Mouse (Mus musculus): ENCODE measurements around the gene Dnajb3.
"Not testable (repeated sequence)": the region's sequence is repeated elsewhere in the genome, so short reads cannot be mapped to it uniquely, and the experiment has no call there.

Dnajb3 gene

GRCm38 (mm10) chr1:88215466-88216380 lies 10.1 kb upstream of the Dnajb3 start:
- no peak for DNase-seq (ENCODE audit: low read depth, low spot score)

- DNase-seq (ENCODE audit: low read depth, low spot score), result no peak
These were observed 8.9 kb upstream of the Dnajb3 start for GRCm38 (mm10) chr1:88214462-88214952.

DNA sequence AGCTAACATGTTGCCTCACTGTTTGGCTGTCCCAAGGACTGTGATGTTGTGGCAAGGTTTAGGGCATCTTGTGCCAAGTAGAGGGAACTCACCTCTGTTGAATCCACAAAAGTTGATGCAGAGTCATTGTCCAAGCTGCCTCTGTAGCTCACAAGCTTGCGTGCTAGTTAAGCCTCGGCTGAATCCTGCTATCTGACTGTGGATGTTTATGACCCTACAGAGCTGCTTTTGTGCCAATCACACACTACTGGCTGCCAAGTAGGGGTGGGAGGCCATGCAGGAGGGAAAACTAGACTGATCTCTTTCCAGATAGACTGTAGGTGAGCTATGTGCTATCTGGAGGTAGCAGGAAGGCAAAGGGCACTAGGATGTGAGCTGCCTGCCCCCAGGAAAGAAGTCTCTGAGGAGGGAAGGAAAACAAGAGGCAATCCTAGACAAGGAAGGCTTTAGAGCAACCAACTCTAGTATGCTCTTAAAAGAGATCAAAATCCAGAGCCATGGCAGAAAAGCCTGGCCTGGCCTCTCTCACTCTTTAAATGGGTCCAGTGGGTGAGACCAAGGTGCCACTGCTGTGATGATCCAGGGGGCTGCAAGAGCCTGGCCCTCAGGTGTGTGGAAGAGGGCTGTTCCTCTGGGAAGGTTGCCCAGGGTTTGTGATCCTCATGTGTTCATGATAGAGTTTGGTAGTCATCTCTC lies 8.3 kb upstream of the Dnajb3 start:
- DNase-seq (ENCODE audit: low read depth, low spot score), result no peak

- DNase-seq (ENCODE audit: low read depth, low spot score), result no peak
These were observed 7.5 kb upstream of the Dnajb3 start for GRCm38 (mm10) chr1:88213061-88213460.

- no peak for DNase-seq (ENCODE audit: low read depth, low spot score)
These were observed 6.9 kb upstream of the Dnajb3 start for GRCm38 (mm10) chr1:88212341-88213045.

DNA sequence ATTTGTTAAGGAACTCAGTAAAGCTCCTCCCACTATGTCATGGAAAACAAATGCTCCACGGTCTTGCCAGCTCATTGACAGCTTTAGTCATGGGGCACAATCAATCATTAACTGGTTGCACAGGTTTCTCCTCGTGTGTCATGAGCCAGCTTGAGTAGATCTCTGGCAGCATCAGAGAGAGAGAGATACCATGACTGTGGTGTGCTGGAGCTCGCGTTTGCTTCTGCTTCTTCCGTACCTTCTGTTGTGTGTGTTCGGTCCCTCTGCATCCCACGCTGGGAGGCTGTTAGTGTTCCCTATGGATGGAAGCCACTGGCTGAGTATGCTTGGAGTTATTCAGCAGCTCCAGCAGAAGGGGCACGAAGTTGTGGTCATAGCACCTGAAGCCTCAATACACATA lies 6.2 kb upstream of the Dnajb3 start, which contains the start of gene Ugt1a1:
Gene Ugt1a1, plus strand, starts transcription at position 148 of the 400 bp plus-strand sequence.
- DNase-seq (ENCODE audit: low read depth, low spot score), result no peak

DNA sequence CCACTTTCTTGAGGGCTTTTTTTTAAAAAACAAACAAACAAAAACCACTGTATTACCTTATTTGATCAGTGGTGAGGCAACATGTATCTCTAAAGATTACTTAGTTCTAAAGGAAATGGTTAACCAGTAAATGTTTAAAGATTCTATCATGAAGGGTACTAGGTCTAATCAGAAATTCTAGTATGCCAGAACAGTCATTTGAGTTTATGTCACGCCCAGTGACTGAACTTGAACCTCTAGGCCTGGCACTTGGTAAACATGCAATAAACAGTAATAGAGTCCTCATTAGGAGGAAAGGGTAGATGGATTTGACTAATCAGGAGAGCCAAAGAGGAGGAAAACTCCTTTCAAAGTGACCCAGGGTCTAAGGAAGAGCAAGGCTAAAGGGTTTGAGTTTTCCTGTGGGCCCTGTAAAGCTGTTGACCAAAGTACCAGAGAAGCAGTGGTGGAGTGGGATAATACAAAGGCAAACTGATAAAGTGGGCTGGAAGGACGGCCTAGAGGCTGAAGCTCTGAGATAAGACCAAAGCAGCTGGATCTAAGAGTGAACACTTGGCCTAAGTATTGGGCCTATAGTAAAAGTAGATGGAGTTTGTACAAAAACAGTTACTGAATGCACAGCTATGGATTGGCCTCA lies 1.4 kb upstream of the Dnajb3 start:
- no peak for DNase-seq (ENCODE audit: low read depth, low spot score)

DNA sequence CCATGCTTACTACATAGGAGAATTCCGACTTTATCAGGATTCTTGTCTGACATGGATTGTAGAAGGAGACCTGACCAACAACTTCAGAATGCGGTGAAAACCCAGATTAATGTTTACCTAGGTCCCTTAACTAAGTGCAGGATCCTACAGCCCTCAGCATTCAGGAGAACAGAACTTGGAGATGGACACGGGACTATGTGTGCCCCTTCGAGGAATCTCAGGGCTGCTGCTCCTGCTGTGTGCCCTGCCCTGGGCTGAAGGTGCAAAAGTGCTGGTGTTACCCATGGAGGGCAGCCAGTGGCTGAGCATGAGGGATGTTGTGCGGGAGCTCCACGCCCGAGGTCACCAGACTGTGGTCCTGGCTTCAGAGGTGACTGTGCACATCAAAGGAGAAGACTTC lies 5.1 kb downstream of the Dnajb3 start, which contains the start of gene Ugt1a2:
Gene Ugt1a2, plus strand, starts transcription at position 146 of the 400 bp plus-strand sequence.
- no peak for DNase-seq (ENCODE audit: low read depth, low spot score)

DNA sequence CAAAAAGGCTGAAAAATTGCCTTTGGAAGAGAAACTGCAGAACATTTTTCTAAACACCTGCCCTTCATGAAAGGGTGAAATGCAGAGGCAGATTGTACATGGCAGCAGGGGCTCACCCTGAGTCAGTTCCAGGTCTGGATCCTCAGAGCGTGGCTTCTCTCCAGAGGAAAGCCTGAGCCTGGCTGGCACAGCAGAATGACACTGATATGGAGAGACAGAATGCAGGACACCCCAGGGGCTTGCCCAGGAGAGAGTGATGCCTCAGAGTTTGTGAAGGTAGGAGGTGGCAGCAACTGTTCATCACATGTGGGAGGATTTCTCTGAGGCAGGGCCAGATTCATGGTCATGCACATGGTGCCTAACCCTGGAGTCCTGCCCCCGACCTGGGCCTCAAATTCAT lies 5.6 kb downstream of the Dnajb3 start:
- DNase-seq (ENCODE audit: low read depth, low spot score), result no peak

DNA sequence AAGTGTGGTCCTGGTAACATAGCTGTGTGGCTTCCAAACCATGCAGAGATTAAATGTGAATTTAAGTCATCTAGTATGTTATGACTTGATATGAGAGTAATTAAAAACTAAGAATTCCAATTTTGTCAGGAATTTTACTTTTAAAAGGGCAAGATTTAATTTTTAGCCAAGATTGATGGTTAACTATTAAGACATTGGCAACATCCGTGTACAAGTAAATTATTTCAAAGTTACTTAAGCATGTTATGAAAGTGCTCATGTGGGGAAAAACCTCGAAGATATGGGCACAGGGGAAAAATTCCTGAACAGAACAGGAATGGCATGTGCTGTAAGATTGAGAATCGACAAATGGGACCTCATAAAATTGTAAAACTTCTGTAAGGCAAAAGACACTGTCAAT lies 8.1 kb downstream of the Dnajb3 start:
- DNase-seq (ENCODE audit: low read depth, low spot score), result no peak

DNA sequence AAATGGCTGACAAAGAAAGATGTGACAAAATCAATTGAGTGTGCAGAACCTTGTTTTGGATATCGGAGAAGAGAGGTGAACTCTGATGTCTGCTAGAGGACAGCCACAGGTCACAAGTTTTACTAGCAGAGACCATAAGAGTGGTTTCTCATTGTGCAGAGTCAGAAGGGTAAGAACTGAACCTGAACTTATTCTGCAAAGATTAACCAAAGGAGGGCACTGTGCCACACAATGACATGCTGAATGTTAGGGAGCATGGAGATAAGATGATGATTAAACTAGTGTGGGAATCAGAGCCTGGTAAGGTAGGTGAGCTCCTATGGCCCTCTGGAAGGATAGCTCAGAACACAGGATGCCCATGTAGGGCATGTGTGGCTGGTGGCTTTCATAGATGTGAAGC lies 9.9 kb downstream of the Dnajb3 start:
- no peak for DNase-seq (ENCODE audit: low read depth, low spot score)

GRCm38 (mm10) chr1:88192136-88192535 lies 13.4 kb downstream of the Dnajb3 start:
- DNase-seq (ENCODE audit: low read depth, low spot score), result no peak

GRCm38 (mm10) chr1:88186325-88186935 lies 19.2 kb downstream of the Dnajb3 start:
- DNase-seq (ENCODE audit: low read depth, low spot score), result no peak

GRCm38 (mm10) chr1:88179657-88180056 lies 25.9 kb downstream of the Dnajb3 start:
- DNase-seq (ENCODE audit: low read depth, low spot score), result no peak

GRCm38 (mm10) chr1:88172190-88172589 lies 33.4 kb downstream of the Dnajb3 start:
- not testable (repeated sequence) for DNase-seq (ENCODE audit: low read depth, low spot score)

GRCm38 (mm10) chr1:88165711-88166110 lies 39.9 kb downstream of the Dnajb3 start, which contains the start of gene Ugt1a5:
TSS of gene Ugt1a5 (plus strand) at chr1:88166012.
- no peak for DNase-seq (ENCODE audit: low read depth, low spot score)

DNA sequence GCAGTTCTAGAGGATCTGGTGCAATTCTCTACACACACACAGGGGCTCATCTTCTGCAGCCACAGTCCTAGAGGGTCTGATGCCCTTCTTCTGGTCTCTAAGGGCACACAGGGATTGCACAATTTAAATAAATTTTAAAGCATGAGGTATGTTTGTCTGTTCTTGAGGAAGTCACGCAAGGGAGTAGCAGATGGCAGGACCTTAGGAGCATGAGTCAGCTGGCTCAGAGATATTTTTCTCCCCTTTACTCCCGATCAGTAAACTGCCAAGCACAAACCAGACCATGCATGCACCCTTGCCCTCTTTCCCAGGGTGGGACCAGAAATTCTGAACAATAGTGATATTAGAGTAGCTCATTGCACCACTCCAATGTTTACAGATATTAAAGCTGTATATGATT lies 47.2 kb downstream of the Dnajb3 start:
- DNase-seq (ENCODE audit: low read depth, low spot score), result no peak

All from retina, postnatal 7 days (tissue).